Mouse (Mus musculus) urinary bladder, postnatal 14 days (tissue): ENCODE measurements at regions not wholly inside any gene's neighbourhood (a gene's known extent, or its start where the extent isn't known, plus 50 kb on each side); places are given as distances from the start of the nearest gene placed in this dataset.
"Not testable (repeated sequence)": the region's sequence is repeated elsewhere in the genome, so short reads cannot be mapped to it uniquely, and the experiment has no call there.

Source experiments
- DNase-seq: peaks from one replicate; pipeline ENCODE4 v3.0.0; 2021; ENCODE audit warnings: low spot score

- DNase-seq = no peak
Measured at GRCm38 (mm10) chr5:64697466-64697865, 105.7 kb upstream of the Klf3 start.

GRCm38 (mm10) chr5:64698458-64699116, 104.6 kb upstream of the Klf3 start:
- no peak for DNase-seq

- peak; percentile 54 for DNase-seq
Measured at GRCm38 (mm10) chr5:64700030-64700429, 103.2 kb upstream of the Klf3 start.

- no peak for DNase-seq
Measured at GRCm38 (mm10) chr5:64701219-64701779, 101.9 kb upstream of the Klf3 start.

DNA sequence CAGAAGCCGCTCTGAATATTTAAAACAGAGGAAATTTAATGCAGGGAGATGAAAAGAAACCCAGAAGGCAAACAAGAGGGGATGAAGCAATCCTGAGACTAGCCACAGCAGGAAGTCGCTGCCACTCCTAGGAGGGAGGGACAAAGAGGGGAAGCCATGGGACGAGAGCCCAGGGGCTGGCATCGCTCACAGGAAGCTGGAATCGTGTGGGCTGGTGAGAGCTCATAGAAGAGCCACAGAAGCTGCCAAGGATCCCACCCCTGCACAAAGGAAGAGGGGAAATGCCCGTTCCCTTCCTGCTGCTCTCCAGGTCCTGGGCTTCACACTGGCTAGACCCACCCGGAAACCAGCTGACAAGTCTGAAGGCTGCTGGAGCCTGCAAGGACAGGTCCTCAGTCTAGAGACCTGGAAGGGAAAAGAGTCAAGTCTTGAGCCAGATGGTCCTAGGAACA, 101.4 kb upstream of the Klf3 start:
- peak; percentile 78 for DNase-seq

- DNase-seq = not testable (repeated sequence)
Measured at GRCm38 (mm10) chr5:64702404-64702803, 100.8 kb upstream of the Klf3 start.

DNA sequence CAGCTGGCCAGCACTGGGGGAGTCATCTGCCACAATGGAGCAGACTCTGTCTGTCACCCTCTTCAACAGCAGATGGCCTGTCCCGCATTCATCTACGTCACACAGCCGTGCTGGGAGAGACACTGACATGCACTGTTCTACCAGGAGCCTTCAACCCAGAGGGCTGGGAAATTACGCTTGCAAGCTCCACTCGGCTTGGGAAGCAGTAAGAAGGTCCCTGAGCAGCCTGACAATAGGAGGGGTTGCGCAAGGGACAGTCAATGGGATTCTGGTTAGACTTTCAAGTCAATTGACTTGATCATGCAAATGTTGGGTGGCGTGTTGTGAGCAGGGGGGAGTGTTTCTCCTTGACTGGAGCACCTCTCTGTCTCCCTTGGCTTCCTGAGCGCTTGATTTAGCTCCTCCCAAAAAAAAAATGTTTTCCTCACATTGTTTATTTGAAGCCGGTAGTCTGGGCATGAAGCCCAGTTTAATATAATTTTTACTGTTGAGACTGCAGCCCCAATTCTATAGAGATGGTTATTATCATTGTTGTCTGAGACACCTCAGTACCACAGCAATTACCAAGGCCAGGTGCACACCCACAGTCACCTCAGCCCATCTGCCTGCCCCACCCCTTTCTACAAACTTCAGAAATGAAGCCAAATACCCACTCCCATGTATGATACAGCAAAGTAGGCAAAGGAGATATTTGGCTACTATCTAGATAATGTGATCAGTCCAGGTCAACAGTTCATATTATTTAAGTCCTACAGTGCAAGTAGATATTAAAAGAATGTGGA, 99.9 kb upstream of the Klf3 start:
- DNase-seq = no peak

DNA sequence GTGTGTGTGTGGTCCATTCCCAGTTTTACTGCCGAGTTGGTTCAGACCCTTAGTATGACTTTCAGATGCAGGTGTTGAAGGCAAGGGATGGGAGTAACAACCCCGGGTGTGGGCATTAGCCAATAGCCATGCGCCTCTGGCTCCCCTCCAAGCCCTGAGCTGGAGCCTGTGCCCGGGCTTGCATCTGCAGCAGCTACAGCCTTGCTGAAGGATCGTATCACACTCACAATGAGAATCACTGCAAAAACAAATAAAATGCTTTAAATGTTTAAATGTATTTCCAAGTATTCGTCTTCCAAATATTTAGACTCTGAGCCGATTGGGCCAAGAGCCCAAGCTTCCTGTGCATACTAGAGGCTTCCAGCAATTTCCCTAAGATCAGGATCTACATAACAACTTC, 99.0 kb upstream of the Klf3 start:
- peak; percentile 86 for DNase-seq

DNA sequence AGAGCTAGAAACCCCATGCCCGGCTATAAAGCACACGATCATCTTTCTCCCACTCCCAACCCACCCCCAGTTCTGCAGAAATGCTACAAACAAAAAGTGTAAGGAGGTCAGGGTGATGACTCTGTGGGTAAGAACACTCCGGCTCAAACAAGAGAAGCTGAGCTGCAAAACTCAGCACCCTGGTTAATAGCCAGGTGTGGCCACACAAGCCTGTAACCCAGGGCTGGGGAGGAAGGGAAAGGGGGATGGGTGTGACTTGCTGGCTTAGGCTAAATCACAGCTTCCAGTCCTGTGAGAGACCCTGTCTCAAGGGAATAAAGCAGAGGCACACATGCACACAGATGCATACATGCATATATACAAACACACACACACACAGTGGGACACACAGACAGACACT, 96.6 kb upstream of the Klf3 start:
- no peak for DNase-seq

GRCm38 (mm10) chr5:64709146-64709545, 94.0 kb upstream of the Klf3 start:
- DNase-seq = no peak

DNA sequence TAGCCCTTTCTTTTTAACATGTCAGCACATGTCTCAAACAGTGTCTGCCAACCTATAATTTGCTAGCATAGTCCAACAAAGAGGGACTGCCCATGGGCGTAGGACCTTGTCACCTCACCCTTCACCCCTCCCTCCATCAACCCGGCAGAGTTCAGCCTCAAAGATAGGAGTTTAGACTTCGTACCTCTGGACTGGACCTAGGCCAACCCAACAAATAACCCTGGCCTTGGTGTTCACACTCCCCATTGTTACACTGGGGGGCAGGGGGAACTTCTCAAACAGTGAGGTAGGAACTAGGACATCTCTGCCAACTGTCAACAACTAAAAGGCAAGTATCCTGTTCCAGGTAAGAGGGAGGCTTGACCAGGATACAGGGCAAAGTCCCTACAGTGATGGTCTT, 93.0 kb upstream of the Klf3 start:
- no peak for DNase-seq

GRCm38 (mm10) chr5:64710968-64711367, 92.2 kb upstream of the Klf3 start:
- no peak for DNase-seq

GRCm38 (mm10) chr5:64714221-64714653, 89.0 kb upstream of the Klf3 start:
- DNase-seq = no peak

GRCm38 (mm10) chr5:64714710-64715109, 88.5 kb upstream of the Klf3 start:
- no peak for DNase-seq

- DNase-seq = no peak
Measured at GRCm38 (mm10) chr5:64716551-64716950, 86.6 kb upstream of the Klf3 start.

DNA sequence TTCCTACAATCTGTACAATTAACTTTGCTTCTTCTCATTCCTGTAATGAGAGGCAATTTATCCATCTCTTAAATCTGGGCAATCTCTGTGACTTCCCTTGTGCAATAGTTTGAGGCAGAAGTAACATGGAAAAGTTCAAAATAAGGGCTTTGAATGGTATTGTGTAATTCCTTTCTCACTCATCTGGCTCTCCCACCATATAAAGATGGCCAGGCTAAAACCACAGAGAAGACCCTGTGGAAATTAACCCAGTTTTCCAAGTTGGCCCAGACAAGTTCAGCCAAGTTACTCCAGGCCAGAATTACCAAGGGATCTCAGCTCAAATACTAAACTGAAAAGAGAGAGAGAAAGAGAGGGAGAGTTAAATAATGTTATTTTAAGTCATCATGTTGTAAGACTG, 81.0 kb upstream of the Klf3 start:
- no peak for DNase-seq

GRCm38 (mm10) chr5:64727847-64728246, 75.3 kb upstream of the Klf3 start:
- no peak for DNase-seq

DNA sequence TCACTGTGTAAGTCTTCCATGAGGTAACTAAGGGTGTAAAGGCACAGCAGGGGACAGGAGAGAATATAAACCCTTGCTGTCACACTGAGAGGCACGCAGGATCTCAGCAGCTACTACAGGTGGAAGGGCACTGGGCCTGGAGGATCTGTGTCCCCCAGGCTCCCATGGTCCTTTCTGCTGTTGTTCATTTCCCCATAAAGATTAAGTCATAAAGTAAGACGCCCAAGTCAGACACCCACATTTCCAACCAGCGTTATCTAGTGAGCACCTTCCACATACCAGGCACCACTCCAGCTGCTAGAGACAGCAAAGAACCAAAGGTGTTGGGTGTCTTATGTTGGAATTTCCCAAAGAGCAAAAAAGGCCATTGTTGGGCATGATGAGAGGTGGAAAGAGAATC, 70.8 kb upstream of the Klf3 start:
- no peak for DNase-seq

GRCm38 (mm10) chr5:64736985-64737384, 66.2 kb upstream of the Klf3 start:
- no peak for DNase-seq

DNA sequence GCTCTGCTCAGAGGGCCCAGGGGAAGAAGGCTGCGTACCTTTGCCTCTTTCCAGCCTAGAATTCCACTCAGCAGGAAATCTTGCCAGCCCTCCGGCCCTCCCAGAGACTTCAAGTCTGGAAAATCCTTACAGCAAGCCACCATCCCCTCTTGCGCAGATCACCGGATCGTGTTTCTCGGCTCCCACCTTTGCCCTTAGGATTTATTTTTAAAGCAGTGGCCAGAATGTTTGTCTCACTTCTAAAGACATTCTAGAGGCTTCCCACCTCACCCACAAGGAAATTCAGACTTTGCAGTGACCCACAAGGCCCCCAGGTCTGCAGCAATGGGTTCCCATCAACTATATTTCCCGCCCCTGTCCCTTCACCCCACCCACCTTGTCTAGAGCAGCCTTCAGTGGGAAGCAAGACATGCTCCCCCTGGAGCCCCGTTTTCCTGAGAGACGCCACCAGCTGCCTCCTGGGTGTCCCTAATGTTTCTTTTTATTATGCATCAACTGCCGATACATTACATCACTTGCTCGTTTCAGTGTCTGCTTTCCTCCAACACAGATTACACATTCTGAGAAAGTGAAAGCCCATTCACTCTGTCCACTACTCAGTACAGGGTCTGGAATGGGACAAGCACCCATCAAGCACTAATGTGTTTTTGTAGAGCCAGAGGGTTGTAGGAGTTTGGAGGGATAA, 65.0 kb upstream of the Klf3 start:
- DNase-seq = no peak

- DNase-seq = no peak
Measured at GRCm38 (mm10) chr5:64738781-64739310, 64.3 kb upstream of the Klf3 start.
